Mouse (Mus musculus) gastrocnemius, adult 8-10 months (tissue): ENCODE data around the gene AI854703. TPM values are rescaled to one million over a fixed set of nuclear protein-coding genes. Genes with fewer than 3 reads are reported as not detected.
A peak's percentile ranks its signal among the peaks of the same experiment; 100 is the strongest.

ENCODE experiments used
- DNase-seq, 2 experiments: peaks; one replicate each; pipeline ENCODE4 v3.0.0; 2022; ENCODE audit warnings: low spot score in 2 of 2
- total RNA-seq, 4 experiments: library from RNA; stranded (reverse); gene quantifications; 2 replicates each; pipeline ENCODE4 v1.2.4; 2022

AI854703 gene
- 1 to 10 TPM in 1 of 4 experiments, under 1 TPM in 3; 0.56 to 1.2 (median 0.71) TPM for total RNA-seq

DNA sequence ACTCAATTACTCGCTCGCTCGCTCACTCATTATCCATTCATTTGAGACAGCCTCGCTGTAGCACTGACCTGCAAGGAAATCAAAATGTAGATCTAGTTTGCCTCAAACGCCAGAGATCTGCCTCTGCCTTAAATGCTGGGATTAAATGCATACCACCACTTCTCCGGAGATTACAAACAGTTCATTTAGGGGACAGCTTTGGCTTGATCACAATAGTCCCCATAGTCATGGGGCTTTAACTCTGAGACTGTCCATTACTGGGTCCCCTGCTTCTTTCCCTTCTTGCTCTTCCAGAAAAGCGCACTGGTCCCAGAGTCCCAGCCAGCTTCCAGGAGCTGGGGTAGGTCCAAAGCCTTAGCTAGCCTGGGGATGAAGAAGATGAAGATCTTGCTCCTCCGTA lies at the start of gene AI854703:
Gene AI854703 (plus strand): TSS at position 301 of the 400 bp plus-strand sequence.
- no peak for DNase-seq

DNA sequence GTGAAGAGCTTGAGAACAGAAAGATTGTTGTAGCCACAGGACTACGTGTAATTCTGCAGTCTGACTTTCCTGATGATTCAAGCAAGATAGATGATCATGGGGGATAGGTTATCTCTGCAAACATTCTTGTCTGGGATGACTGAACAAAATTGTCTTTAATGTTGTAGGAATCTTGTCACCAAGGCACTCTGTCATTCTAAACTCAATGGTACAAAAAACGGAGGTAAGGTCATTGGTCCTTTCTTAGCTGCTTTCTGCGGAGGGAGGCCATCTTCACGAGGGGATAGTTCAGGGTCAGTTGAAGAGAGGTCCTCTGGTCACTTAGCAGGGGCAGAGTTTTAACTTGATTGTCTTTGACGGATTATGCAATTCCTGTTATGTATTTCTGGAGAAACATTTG lies 47.8 kb upstream of the AI854703 start:
- DNase-seq, result no peak

- DNase-seq, result no peak
Measured at GRCm38 (mm10) chr6:48579215-48579648, 47.3 kb upstream of the AI854703 start.

GRCm38 (mm10) chr6:48581257-48581656 lies 45.3 kb upstream of the AI854703 start:
- DNase-seq, result no peak

- no peak for DNase-seq
Measured at GRCm38 (mm10) chr6:48582037-48582436, 44.5 kb upstream of the AI854703 start.

DNA sequence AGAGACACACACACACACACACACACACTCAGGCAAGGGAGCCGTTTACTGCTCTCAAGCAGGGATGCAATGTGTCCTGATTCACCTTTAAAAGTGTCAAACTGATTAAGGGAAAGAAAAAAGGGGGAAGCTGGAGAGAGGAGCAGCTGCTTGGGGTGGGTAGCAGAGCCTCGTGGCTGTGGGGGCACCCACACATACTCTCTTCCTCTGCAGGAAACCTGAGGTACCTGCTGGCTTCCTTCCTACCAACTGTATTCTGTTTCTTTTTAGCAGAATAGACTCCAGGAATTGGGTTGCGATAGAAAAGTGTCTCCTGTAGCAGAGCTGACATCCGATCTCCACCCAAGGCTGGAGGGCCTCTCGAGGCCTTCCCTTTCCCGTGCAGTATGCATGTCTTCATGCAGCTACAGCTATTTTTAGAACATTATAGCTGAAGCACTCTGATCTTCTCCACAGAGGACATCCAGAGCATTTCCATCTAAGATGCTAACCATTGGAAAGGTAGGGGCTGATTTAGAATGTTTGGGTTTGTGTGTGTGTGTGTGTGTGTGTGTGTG lies 37.3 kb upstream of the AI854703 start, which contains the start of gene Gm45021:
Gene Gm45021 (plus strand): TSS at position 417 of the 557 bp plus-strand sequence.
- no peak for DNase-seq

GRCm38 (mm10) chr6:48591221-48591845 lies 35.2 kb upstream of the AI854703 start:
- DNase-seq, result no peak

GRCm38 (mm10) chr6:48591871-48592270 lies 34.7 kb upstream of the AI854703 start:
- no peak for DNase-seq

DNA sequence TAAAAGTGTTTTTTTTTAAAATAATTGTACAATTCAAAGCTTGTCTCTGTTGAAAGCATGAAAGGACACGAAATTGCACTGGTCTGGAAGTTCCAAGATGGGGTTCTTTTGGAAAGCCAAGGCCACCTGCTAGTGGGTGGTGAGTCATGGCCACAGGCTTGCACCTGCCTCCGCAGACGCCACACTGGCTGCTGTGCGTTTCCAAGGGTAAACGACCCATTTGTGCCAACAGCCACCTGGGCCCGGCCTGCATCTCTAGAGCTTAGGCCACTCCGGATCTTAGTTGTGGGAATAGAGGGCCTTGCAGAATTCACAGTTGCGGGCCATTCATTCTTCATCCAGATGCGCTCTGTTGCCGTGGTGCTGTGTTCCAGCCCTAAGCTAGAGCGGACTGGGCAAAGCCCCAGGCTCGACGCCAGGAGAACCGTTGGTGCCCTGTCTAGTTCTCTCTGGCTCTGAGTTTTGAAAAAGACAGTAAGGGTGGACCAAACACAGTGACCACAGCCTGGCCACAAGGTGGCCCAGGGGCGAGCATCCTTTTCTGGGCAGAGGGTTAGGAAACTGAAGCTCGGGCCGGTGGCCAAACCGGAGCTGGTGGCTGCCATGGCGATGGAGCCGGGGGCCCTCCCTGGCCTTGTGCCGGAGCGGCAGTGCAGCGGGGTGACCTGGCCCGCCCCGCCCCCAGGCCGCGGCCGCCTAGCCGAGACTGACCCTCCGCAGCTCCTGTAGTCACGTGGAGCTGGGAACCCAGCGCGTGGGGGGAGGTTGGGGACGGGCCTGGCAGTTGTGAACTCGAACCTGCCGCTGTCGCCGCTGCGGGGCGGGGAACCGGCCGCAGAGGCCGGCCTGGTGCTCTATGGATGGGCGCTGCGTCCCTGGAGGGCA lies 33.2 kb upstream of the AI854703 start, which contains the start of the genes Repin1 and Gm44965:
Gene Repin1 (plus strand): TSS at position 726 of the 885 bp plus-strand sequence.
Gene Gm44965 (plus strand): TSS at position 784 of the 885 bp plus-strand sequence.
- peak; percentile 92 to 93 for DNase-seq

- DNase-seq, result peak; percentile 27 to 40
Measured at GRCm38 (mm10) chr6:48594043-48594738, 32.4 kb upstream of the AI854703 start.

GRCm38 (mm10) chr6:48595278-48595677 lies 31.3 kb upstream of the AI854703 start:
- DNase-seq, result no peak

- no peak for DNase-seq
Measured at GRCm38 (mm10) chr6:48596545-48597232, 29.9 kb upstream of the AI854703 start.

DNA sequence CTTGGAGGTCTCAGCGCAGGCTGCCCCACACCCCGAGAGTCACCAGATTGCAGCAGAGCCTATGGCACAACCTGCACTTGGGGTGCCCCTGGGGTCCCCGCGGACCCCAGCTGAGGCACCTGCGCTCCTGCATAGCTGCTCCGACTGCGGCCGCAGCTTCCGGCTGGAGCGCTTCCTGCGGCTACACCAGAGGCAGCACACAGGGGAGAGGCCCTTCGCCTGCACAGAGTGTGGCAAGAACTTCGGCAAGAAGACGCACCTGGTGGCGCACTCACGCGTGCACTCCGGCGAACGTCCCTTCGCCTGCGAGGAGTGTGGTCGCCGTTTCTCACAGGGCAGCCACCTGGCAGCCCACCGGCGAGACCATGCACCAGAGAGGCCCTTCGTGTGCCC lies 29.3 kb upstream of the AI854703 start:
- no peak for DNase-seq

GRCm38 (mm10) chr6:48600594-48600993 lies 26.0 kb upstream of the AI854703 start:
- DNase-seq, result no peak

DNA sequence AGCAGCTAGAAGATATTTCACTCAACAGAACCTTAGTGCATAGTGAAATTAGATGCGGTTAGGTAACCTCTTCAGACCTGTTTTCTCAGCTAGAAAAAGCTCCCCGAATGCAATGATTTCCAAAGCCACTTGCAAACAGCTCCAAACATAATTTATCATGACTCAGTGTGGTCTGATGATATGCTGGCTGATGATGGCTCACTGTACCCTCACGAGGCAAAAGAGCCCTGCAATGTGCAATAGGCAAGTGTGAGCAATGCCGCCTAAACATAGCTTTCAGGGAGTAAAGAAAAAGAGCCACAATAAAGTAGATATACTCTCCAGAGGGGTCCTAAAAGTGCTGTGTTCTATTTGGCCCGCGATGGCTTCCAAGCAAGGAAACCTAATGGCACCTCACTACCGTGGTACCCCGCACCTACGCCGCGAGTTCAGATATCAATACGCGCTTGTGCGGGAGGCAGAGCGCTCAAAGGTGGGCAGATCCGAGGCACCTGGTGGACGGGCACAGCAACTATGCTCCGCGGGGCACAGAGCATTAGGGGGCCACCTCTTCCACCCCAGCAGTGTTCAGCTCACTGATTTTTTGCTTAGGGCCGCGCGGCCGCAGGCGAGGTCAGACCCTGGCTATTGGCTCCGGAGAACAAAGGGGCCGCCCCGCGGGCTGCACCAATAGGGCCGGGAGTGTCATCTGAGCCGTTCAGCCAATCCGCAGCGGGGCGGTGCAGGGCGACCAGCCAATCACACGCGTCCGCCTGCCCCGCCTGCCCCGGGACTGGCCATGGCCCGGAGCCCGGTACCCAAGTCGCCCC lies 25.1 kb upstream of the AI854703 start, which contains the start of gene Zfp775:
Gene Zfp775 (plus strand): TSS at position 793 of the 809 bp plus-strand sequence.
- DNase-seq, result peak; percentile 96 to 98

- no peak for DNase-seq
Measured at GRCm38 (mm10) chr6:48602080-48602741, 24.4 kb upstream of the AI854703 start.

GRCm38 (mm10) chr6:48608124-48608523 lies 18.4 kb upstream of the AI854703 start:
- no peak for DNase-seq

DNA sequence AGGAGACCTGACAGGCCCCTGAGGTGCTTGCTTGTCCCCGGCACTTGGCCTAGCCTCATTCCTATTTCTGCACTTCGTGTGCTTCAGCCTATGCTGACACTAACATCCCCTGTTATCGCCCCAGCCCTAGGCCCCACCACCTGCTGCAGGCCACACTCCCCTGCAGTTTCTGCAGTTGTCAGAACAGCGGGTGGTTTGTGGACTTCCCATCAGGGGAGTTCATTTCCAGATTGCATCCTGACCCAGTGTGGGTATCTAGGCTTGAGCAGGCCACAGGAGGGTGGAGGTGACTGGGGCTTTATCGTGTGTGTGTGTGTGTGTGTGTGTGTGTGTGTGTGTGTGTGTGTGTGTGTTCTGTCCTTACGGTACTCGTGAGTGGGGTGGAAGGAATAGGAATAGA lies 17.1 kb upstream of the AI854703 start:
- DNase-seq, result no peak

DNA sequence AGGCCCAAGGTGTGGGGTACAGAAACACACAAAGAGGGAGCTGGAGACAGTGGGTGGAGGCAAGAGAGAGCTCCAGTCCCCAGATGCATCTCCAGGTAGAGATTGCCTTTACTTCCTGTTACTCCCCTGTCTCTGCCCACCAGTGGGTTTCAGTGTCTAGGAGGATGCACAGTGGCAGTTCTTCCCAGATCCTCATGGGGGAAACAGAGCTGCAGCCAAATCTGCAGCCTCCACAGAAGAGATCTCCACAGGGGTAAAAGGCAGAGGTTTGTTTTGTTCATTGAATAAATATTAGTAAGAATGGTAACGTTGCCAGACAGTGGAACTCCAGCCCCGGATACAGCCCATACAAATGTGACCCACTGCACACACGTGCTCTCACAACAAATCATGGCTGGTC lies 15.9 kb upstream of the AI854703 start:
- no peak for DNase-seq
